Mouse (Mus musculus): ENCODE data around the gene Tmem208.

- TF ChIP-seq POLR2A (IDR thresholded peaks at IDR 0.05; ENCODE audit: insufficient read depth, low read length) (no peak), EP300 (IDR thresholded peaks at IDR 0.05; ENCODE audit: insufficient read depth, low read depth, low read length) (no peak)
Observed at GRCm38 (mm10) chr8:105313622-105314402, 12.3 kb upstream of the Tmem208 start.
